Mouse (Mus musculus) myocyte (in vitro differentiated cells): Measurements from ENCODE around the gene Rnpc3.
"Not testable (repeated sequence)": the region's sequence is repeated elsewhere in the genome, so short reads cannot be mapped to it uniquely, and the experiment has no call there.

Experiments
- CEBPB ChIP-seq: IDR thresholded peaks from 2 replicates; pipeline ENCODE4 v1.6.1; 2011; ENCODE audit warnings: mild to moderate bottlenecking, moderate library complexity; ENCODE audit not compliant: poor library complexity, insufficient read depth, severe bottlenecking
- E2F4 ChIP-seq: IDR thresholded peaks from one replicate; pipeline ENCODE4 v1.6.1; 2011; ENCODE audit warnings: mild to moderate bottlenecking, control low read depth, moderate library complexity; ENCODE audit not compliant: insufficient read depth
- MAX ChIP-seq: IDR thresholded peaks from one replicate; pipeline ENCODE4 v1.6.1; 2011; ENCODE audit warnings: low read depth, mild to moderate bottlenecking, control low read depth
- MYOG ChIP-seq, 3 experiments: IDR thresholded peaks; one replicate each; pipeline ENCODE4 v1.6.1; 2011; ENCODE audit warnings: control low read depth in 2 of 3, low read depth in 2 of 3, mild to moderate bottlenecking in 2 of 3; ENCODE audit not compliant: insufficient read length in 2 of 3, control insufficient read depth in 1 of 3, insufficient read depth in 1 of 3
- POLR2A ChIP-seq: IDR thresholded peaks from one replicate; pipeline ENCODE4 v1.6.1; 2011; ENCODE audit warnings: low read depth, mild to moderate bottlenecking, control low read depth, moderate library complexity; ENCODE audit not compliant: insufficient read length
- POLR2AphosphoS2 ChIP-seq: IDR thresholded peaks from one replicate; pipeline ENCODE4 v1.6.1; 2011; ENCODE audit warnings: low read depth, control low read depth; ENCODE audit not compliant: insufficient read length
- REST ChIP-seq: IDR thresholded peaks from one replicate; pipeline ENCODE4 v1.6.1; 2011; ENCODE audit warnings: mild to moderate bottlenecking, control low read depth, moderate library complexity; ENCODE audit not compliant: insufficient read depth, insufficient read length
- SRF ChIP-seq: IDR thresholded peaks from one replicate; pipeline ENCODE4 v1.6.1; 2011; ENCODE audit warnings: low read depth; ENCODE audit not compliant: control insufficient read depth, insufficient read length
- USF1 ChIP-seq: IDR thresholded peaks from one replicate; pipeline ENCODE4 v1.6.1; 2011; ENCODE audit warnings: low read depth, mild to moderate bottlenecking, control low read depth, moderate library complexity

- not testable (repeated sequence) for TF ChIP-seq POLR2A; CEBPB; USF1; REST; MAX; SRF; E2F4; MYOG (IDR thresholded peaks at IDR 0.05; ENCODE audit: control insufficient read depth in 1 of 3, insufficient read depth in 1 of 3, insufficient read length in 2 of 3, low read depth in 2 of 3); POLR2AphosphoS2
Measured at GRCm38 (mm10) chr3:113651386-113651785, 21.4 kb upstream of the Rnpc3 start.
